Mouse (Mus musculus) liver, embryonic 12.5 days (tissue): Measurements from ENCODE around the gene Zbtb40. TPM values are rescaled to one million over a fixed set of nuclear protein-coding genes. Genes with fewer than 3 reads are reported as not detected.

Source experiments
- ATAC-seq: fragments of 200-750 bp; cut with Nextera tagmentation; 2 replicates; pipeline ENCODE4 v1.8.0; 2017; ENCODE audit warnings: moderate number of reproducible peaks, mild to moderate bottlenecking, moderate library complexity
- H3K27ac ChIP-seq: fragments of 300-500 bp; sonication (generic); 2 replicates; pipeline ENCODE4 v1.5.1; 2016; ENCODE audit warnings: mild to moderate bottlenecking
- H3K27me3 ChIP-seq: fragments of 300-500 bp; sonication (generic); replicated peaks from 2 replicates; pipeline ENCODE4 v1.6.1; 2016; ENCODE audit warnings: mild to moderate bottlenecking, moderate library complexity
- H3K36me3 ChIP-seq: fragments of 300-500 bp; sonication (generic); 2 replicates; pipeline ENCODE4 v1.6.1; 2016; ENCODE audit warnings: mild to moderate bottlenecking, moderate library complexity
- H3K4me1 ChIP-seq: fragments of 300-500 bp; sonication (generic); 2 replicates; pipeline ENCODE4 v1.6.1; 2016
- H3K4me2 ChIP-seq: fragments of 300-500 bp; sonication (generic); 2 replicates; pipeline ENCODE4 v1.6.1; 2016; ENCODE audit warnings: mild to moderate bottlenecking, moderate library complexity
- H3K4me3 ChIP-seq: fragments of 300-500 bp; sonication (generic); 2 replicates; pipeline ENCODE4 v1.5.1; 2016; ENCODE audit warnings: mild to moderate bottlenecking, moderate library complexity
- H3K9ac ChIP-seq: fragments of 300-500 bp; sonication (generic); 2 replicates; pipeline ENCODE4 v1.6.1; 2016; ENCODE audit warnings: mild to moderate bottlenecking, moderate library complexity
- H3K9me3 ChIP-seq: fragments of 300-500 bp; sonication (generic); replicated peaks from 2 replicates; pipeline ENCODE4 v1.6.1; 2016; ENCODE audit warnings: mild to moderate bottlenecking, moderate library complexity
- WGBS: fragments of 180-500 bp; shearing (Covaris S2); methylation state at CpG from one replicate; pipeline ENCODE4 v1.1.7; 2016; ENCODE audit not compliant: insufficient replicate concordance; 5-methylcytosine and 5-hydroxymethylcytosine counted together
- polyA plus RNA-seq: library from polyadenylated mRNA; unstranded; fragments of >200 nt; fragmentation: Nextera tagmentation; extraction: Ambion mirVana; gene quantifications from 2 replicates; pipeline ENCODE4 v1.2.1, GENCODE M21; 2016

Gene Zbtb40
- polyA plus RNA-seq, 1 experiment from 2014 or later = 3.2 TPM

DNA sequence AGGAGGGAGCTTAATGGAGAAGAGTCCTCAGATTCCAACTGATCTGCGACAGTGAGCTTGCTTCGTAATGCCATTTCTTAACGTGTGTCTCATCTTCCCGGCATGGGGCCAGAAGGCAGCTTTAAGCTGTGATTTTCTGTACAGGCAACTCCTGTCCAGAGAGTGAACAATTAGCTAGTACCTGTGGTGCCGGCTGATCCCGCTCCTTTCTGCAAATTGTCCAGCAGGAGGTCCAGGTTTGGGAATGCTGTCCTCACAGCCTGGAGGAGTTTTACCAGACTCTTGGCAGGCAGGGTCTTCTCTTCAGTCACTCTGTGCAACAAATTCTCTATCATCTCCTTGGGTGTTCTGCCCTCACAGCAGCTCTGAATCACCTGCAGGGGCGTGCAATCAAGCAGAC, 47.6 kb downstream of the Zbtb40 start:
- no peak overlapping the region for H3K9ac ChIP-seq
- H3K36me3 ChIP-seq = peaks cover 65% of the 10 kb centered on the region
- no peak overlapping the region for H3K4me2 ChIP-seq
- no peak for ATAC-seq
- H3K27ac ChIP-seq = no peak overlapping the region
- H3K27me3 ChIP-seq = no peaks in the 10 kb centered on the region
- no peak overlapping the region for H3K4me3 ChIP-seq
- no peaks in the 10 kb centered on the region for H3K4me1 ChIP-seq
- H3K9me3 ChIP-seq = no peaks in the 10 kb centered on the region
- 87% methylated on average over 7 of the region's 7 CpGs for WGBS

DNA sequence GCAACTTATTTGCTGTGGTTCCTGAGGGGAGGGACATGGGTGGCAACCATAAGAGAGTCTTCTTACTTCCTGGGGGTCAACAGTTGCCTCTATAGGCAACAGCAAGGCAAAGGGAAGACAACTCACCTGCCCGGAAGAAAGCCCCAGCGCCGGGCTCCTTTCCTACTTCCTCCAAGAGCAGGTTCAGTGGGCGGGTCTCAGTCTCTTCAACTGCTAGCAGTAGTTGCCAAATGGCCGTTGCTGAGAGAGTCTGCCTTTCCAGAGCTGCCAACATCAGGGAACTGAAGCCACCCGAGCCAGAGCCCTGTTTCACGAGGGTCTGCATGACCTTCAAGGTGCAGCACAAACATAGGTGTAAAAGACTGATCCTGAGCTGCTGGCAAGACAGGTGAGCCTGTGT, 50.2 kb downstream of the Zbtb40 start:
- no peak overlapping the region for H3K4me2 ChIP-seq
- no peaks in the 10 kb centered on the region for H3K27me3 ChIP-seq
- no peaks in the 10 kb centered on the region for H3K4me1 ChIP-seq
- H3K9me3 ChIP-seq = no peaks in the 10 kb centered on the region
- H3K4me3 ChIP-seq = no peak overlapping the region
- no peak for ATAC-seq
- H3K27ac ChIP-seq = no peak overlapping the region
- no peak overlapping the region for H3K9ac ChIP-seq
- WGBS = 80% methylated on average over 7 of the region's 7 CpGs
- peaks cover 82% of the 10 kb centered on the region for H3K36me3 ChIP-seq

DNA sequence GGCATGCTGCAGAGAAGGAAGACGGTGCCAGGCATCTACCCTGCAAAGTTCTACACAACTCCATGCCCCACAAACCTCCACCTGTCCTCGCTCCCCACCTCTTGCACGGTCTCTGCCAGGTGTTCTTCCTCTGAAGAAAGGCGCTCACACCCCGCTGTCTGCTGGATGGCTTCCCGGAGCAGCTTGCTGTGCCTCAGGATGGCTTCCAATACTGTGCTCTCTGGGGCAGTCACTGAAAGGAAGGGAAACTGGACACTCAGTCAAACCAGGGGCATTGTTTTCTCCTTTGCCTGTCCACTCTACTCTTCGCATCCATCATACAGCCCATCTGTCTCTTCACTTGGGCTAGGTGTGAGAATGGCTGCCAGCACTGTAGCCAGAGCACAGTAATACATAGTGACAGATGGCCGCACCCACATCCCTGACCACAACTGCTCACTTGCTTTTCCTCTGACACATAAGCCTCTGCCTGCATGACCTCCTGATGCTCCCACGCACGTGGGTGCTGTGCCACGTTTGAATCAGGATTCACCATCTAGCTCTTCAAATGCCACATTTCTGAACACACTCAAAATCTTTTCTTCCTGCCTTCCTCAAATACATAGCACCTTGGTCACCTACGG, 50.8 kb downstream of the Zbtb40 start:
- H3K27me3 ChIP-seq = no peaks in the 10 kb centered on the region
- H3K4me3 ChIP-seq = no peak overlapping the region
- H3K36me3 ChIP-seq = peaks cover 87% of the 10 kb centered on the region
- H3K9ac ChIP-seq = no peak overlapping the region
- no peak overlapping the region for H3K4me2 ChIP-seq
- H3K27ac ChIP-seq = no peak overlapping the region
- no peaks in the 10 kb centered on the region for H3K9me3 ChIP-seq
- H3K4me1 ChIP-seq = no peaks in the 10 kb centered on the region
- 85% methylated on average over 12 of the region's 12 CpGs for WGBS
- no peak for ATAC-seq

DNA sequence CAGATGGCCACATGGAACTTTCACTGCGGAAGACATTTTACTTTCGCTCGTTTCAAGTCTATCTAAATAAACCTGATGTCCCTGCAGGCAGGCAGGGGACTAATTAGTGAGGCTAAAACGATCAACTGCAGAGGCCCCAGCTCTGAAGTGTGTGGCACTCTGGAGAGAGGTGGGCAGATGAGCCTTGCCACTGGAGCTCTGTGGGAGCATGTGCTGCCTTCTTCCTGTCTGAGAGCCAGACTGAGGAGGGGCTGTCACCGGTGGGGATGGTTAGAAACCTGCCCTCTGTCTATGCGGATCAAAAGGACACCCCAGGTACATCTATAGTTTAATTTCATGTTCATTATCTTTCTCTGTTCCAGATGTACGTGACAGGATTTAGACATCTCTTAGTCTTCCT, 51.7 kb downstream of the Zbtb40 start:
- no peak for ATAC-seq
- H3K9me3 ChIP-seq = no peaks in the 10 kb centered on the region
- H3K4me3 ChIP-seq = no peak overlapping the region
- no peaks in the 10 kb centered on the region for H3K27me3 ChIP-seq
- 83% methylated on average over 7 of the region's 7 CpGs for WGBS
- H3K4me1 ChIP-seq = no peaks in the 10 kb centered on the region
- no peak overlapping the region for H3K27ac ChIP-seq
- H3K4me2 ChIP-seq = no peak overlapping the region
- H3K9ac ChIP-seq = no peak overlapping the region
- peaks cover 91% of the 10 kb centered on the region for H3K36me3 ChIP-seq

DNA sequence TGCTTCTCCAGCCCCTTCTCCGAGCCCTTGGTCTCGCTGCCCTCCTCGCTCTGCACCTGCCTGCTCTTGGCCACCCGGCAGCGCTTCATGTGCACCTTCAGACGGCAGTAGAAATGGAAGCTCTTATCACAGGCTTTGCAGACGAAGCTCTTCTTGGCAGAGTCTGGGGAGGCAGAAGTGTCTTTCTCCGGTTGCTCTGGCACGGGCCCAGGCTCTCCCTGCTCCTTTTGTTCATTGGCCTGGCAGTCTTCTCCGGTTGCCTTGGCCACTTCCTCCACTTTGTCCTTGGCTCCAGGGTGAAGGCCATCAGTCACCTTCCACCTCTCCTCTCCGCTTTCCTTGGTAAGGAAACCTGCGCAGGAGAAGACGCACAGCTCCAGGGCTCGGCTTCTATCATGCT, 53.2 kb downstream of the Zbtb40 start:
- no peak overlapping the region for H3K4me3 ChIP-seq
- H3K9me3 ChIP-seq = no peaks in the 10 kb centered on the region
- no peak for ATAC-seq
- peaks cover 94% of the 10 kb centered on the region for H3K36me3 ChIP-seq
- H3K27ac ChIP-seq = no peak overlapping the region
- no peaks in the 10 kb centered on the region for H3K27me3 ChIP-seq
- no peaks in the 10 kb centered on the region for H3K4me1 ChIP-seq
- H3K4me2 ChIP-seq = no peak overlapping the region
- no peak overlapping the region for H3K9ac ChIP-seq
- WGBS = 85% methylated on average over 14 of the region's 14 CpGs

DNA sequence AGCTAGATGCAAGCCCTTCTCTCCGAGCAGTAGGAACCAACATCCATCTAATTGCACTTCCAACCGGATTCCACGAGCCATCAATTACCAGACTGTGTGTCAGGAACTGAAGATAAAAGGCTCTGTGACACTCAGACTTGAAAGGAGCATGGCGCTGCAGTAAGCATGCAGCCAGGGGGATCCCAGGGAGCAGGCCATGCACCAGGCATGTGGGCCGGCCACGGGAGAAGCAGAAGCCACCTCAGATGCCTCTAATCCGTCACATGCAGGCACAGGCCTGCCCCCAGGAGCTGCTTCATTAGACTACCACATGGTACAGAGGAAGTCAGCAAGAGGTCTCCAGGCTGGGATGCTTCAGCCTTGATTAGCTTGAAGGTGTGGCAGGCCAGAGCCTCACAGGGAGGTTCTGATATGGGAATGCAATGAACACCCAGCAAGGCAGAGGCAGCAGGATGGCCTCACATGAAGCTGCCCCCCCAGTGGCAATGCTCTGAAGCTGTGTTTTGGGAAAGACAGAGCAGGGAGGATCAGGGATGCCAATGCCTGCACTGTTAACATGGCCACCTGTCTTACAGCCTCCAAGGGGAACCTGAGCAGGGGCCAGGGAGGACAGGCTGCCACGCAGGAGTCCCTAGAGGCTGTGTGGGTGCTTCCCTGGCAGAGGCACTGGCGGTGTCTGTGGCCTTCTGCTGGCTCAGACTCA, 66.5 kb downstream of the Zbtb40 start:
- Histone ChIP-seq H3K27ac (no peak overlapping the region), H3K4me3 (no peak overlapping the region), H3K4me2 (no peak overlapping the region), H3K9me3 (no peaks in the 10 kb centered on the region), H3K9ac (no peak overlapping the region), H3K4me1 (no peaks in the 10 kb centered on the region), H3K27me3 (peaks cover 13% of the 10 kb centered on the region), H3K36me3 (peaks cover 27% of the 10 kb centered on the region)
- no peak for ATAC-seq
- 78% methylated on average over 9 of the region's 9 CpGs for WGBS

DNA sequence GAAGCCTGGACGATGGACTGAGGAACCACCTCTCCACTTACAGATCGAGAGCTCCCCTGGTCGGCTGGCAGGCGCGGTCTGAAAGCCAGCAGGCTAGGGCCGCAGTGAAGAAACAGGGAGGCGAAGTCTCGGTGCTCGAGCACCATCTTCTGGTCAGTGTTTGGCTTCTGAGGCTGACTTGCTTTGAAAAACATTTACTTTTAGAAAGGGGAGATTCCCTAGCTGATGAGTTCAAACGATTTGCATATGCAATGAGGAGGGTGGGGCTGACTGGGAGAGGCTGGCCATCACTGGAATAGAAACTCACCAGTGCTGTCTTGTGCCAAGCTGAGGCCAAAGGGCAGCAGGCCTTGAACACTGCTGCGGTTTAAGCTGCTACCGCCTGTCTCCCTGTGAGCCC, 67.3 kb downstream of the Zbtb40 start:
- ATAC-seq = peak; percentile 36; the same call in 1 of the 2 replicates

DNA sequence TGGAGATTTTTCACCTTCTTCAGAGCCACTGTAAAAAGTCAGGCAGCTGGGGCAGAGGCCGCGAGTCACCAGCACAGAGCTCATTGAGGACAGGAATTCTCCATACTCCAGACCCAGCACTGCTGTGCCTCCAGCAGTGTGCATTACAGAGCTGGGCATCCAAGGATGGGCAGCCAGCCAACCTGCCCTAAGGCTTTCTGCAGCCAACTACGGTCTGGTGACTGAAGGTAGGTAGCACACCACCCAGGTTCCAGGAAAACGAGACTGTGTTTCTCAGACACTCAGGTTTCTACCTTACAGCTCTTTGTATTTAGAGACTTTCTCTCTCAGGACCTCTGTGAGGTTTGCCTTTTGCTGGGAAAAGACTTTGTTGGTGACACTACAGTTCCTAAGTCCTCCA, 67.7 kb downstream of the Zbtb40 start:
- no peak overlapping the region for H3K4me2 ChIP-seq
- peaks cover 16% of the 10 kb centered on the region for H3K36me3 ChIP-seq
- peaks cover 24% of the 10 kb centered on the region for H3K27me3 ChIP-seq
- no peak overlapping the region for H3K9ac ChIP-seq
- H3K9me3 ChIP-seq = no peaks in the 10 kb centered on the region
- H3K4me3 ChIP-seq = no peak overlapping the region
- ATAC-seq = no peak
- H3K4me1 ChIP-seq = no peaks in the 10 kb centered on the region
- WGBS = 72% methylated on average over 4 of the region's 4 CpGs
- H3K27ac ChIP-seq = no peak overlapping the region

More for the DNA sequence above, 67.3 kb downstream of the Zbtb40 start:
- Histone ChIP-seq H3K4me3 (no peak overlapping the region), H3K9ac (no peak overlapping the region), H3K27me3 (peaks cover 21% of the 10 kb centered on the region), H3K9me3 (no peaks in the 10 kb centered on the region), H3K36me3 (peaks cover 19% of the 10 kb centered on the region), H3K27ac (no peak overlapping the region), H3K4me1 (no peaks in the 10 kb centered on the region), H3K4me2 (no peak overlapping the region)
- 41% methylated on average over 12 of the region's 12 CpGs for WGBS

DNA sequence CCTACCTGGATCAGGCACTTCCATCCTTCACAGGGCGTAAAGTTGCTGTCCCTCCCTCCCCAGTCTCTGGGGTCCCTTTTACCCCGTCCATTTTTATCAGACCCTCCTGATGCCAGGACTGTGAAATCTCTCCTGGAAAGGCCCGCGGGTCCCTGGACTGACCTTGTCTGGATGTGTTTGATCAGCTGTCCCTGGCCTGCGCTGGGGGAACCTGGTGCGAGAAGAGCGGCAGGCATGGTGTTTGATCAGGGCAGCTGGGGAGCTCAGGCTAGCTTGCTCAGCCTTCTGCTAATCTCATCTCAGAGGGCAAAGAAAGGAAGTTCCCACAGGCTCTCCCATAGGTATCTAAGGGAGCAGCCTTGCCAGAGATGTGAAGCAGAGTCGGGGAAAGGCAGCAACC, 71.4 kb downstream of the Zbtb40 start:
- Histone ChIP-seq H3K36me3 (no peaks in the 10 kb centered on the region; the same call in 1 of the 2 replicates), H3K27ac (no peak overlapping the region), H3K27me3 (peaks cover 49% of the 10 kb centered on the region), H3K4me1 (no peaks in the 10 kb centered on the region), H3K9ac (no peak overlapping the region), H3K4me2 (no peak overlapping the region), H3K4me3 (no peak overlapping the region), H3K9me3 (no peaks in the 10 kb centered on the region)
- no peak for ATAC-seq
- WGBS = 44% methylated on average over 8 of the region's 8 CpGs

DNA sequence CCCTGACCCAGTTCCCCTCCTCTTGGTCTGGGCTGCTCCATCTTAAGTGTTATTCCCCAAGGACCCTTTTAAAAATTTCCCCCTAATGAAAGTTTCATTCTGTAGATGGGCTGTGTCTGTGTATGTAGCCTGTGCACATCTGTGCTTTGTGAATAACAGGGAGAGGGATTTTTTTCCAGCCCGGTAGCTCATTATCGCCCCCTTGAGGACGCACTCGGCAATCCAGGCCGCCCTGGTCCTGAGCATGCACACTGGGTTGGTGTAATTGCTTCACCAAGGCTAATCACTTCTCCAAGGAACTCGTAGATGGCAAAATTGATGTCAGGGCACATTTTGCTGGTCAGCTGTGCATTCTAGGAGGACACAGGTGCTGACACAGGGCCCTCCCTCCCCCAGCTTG, 77.7 kb downstream of the Zbtb40 start:
- WGBS = 5% methylated on average over 6 of the region's 6 CpGs
- Histone ChIP-seq H3K27ac (no peak overlapping the region), H3K9me3 (no peaks in the 10 kb centered on the region), H3K4me1 (no peaks in the 10 kb centered on the region), H3K9ac (no peak overlapping the region), H3K4me2 (no peak overlapping the region), H3K4me3 (no peak overlapping the region), H3K36me3 (no peaks in the 10 kb centered on the region), H3K27me3 (peaks cover 87% of the 10 kb centered on the region)
- no peak for ATAC-seq

DNA sequence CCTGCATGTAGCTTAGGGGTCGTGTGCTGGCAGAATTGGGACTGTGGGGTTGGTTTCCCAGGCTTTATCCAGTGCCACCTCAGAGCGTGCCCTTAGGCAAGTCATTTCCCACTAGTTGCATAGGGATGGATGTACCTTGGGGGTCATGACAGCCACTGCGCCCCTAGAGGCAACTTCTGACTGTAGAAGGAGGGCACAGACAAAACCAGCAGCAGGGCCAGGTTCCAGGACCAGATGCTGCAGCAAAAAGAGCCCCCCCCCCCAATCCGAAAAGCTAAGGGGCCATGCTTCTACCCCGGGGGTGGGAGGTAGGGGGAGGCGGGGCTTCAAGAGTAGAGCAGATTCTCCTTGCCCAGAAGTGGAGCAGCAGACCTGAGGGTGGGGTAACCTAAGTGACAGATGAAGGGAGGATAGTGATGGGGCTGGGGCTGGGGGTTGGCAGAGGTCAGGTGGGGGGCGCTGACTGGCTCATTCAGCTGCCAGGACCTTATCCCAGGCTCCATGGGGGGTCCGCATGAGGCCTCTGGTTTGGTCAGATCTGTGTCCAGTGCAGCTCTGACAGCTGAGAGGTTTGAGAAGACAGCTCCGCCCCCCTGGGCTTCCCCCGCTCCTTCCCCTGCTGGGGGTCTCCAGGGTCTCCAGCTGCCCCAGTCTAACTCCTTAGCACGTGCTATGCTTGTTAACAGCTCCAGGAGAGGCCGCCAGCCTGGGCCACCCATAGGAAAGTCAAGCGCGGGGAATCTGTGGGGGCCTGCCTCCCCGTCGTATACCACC, 78.9 kb downstream of the Zbtb40 start:
- Histone ChIP-seq H3K27ac (no peak overlapping the region), H3K4me3 (no peak overlapping the region), H3K4me1 (no peaks in the 10 kb centered on the region), H3K4me2 (no peak overlapping the region), H3K9ac (no peak overlapping the region), H3K9me3 (no peaks in the 10 kb centered on the region), H3K27me3 (peaks cover 95% of the 10 kb centered on the region), H3K36me3 (no peaks in the 10 kb centered on the region)
- ATAC-seq = no peak
- 26% methylated on average over 16 of the region's 16 CpGs for WGBS

DNA sequence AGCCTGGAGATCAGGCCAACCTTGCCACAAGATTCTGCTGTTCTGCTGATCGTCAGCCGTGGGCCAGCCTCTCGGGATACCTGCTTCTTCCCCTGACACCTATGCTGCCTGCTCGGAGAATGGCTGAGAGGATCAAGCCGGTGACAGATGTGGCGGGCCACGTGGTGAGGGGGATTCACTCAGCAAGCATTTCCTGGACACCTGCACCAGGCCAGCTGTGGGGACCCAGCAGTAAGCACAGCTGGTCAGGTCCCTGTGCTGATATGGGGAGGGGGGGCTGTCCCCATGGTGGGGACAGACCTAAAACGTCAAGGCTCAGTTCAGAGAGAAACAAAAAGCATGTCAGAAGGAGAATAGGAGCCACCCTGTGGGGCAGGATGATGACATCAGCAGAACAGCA, 79.5 kb downstream of the Zbtb40 start:
- Histone ChIP-seq H3K27ac (no peak overlapping the region), H3K9me3 (no peaks in the 10 kb centered on the region), H3K4me2 (no peak overlapping the region), H3K36me3 (no peaks in the 10 kb centered on the region), H3K27me3 (peaks cover 98% of the 10 kb centered on the region), H3K4me1 (no peaks in the 10 kb centered on the region), H3K4me3 (no peak overlapping the region), H3K9ac (no peak overlapping the region)
- no peak for ATAC-seq
- WGBS = 35% methylated on average over 8 of the region's 8 CpGs
